In the genomic region with DNA sequence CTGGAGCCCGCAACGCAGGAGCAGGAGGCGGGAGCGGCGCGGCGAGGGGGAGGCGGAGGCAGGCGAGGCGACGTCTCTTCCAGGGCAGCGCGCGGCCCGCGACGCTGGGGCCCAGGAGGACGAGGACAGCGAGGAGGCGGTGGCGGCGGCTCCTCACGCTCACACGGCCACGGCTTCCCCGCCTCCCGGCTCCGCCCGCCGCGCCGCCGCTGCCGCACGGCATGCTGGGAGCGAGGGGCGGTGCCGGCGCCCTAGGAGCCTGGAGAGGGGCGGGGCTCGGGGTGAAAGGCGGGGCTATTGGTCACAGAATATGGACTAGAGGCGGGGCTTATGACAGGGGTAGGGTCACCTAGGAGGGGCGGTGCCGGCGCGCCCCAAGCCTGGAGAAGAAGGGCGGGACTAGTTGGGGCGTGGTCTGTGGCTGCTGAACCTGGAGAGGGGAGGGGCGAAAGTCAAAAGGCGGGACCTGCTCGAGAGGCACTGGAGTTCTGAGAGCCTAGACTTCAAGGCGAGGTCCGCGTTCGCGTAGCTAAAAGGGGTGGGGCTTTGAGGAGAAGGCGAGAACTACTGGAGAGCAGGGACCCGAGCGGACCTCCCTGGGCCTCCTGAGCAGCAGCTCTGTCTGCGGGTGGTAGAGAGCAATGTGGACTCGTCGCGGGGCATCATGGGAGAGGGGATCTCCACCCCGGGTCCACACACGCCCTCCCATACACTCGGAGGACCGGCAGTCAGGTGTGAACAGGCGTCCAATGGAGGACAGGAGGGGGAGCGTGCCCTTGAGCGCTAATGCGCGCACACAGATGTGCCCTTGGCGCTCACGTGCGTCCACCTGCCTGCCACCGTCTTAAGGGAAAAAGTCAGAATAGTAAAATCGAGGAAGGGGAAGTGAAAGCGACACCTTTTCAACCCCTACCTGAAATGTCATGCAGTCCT, we compare ENCODE assay signal across 8 mouse cellular contexts. TPM values are rescaled to one million over a fixed set of nuclear protein-coding genes. Genes with fewer than 3 reads are reported as not detected.
DNase-seq lines count a peak whose midpoint lies in the region; ATAC-seq lines count a peak whose summit lies in the region.

Gene Smg1, minus strand, starts transcription at position 218 of the 933 bp plus-strand sequence.

- peak within 1 kb of the TSS; percentile 96 for H3K9ac ChIP-seq in hindbrain, embryonic 14.5 days

- H3K4me1 ChIP-seq in hindbrain, embryonic 14.5 days (replicated peaks; ENCODE audit: control insufficient read depth, insufficient read depth, low read length), result peaks cover 18% of the 10 kb centered on the region

- DNase-seq in R1 (ENCODE audit: low read depth, low spot score), result peak; percentile 100
- DNase-seq in cerebellum, postnatal 25 days, result peak; percentile 98
- peak; percentile 89 to 95 for DNase-seq in frontal cortex, postnatal 25 days (ENCODE audit: low spot score in 2 of 2)
- DNase-seq in hindbrain, embryonic 14.5 days (ENCODE audit: low spot score), result peak; percentile 95
- DNase-seq in layer of hippocampus, postnatal 36 days, result peak; percentile 97 to 98
- DNase-seq in lung, postnatal 36 days, result peak; percentile 100
- DNase-seq in retina, postnatal 1 day, result peak; percentile 98
- DNase-seq in urinary bladder, adult 18-20 months (ENCODE audit: low spot score in 2 of 2), result peak; percentile 99

- WGBS in hindbrain, embryonic 14.5 days, result 2% methylated on average over 57 of the region's 79 CpGs

- H3K9me3 ChIP-seq in hindbrain, embryonic 14.5 days (ENCODE audit: control insufficient read depth, low read length), result no peaks in the 10 kb centered on the region

- H3K4me3 ChIP-seq in hindbrain, embryonic 14.5 days (replicated peaks; ENCODE audit: low read length), result peak within 1 kb of the TSS; percentile 98

- no peaks in the 10 kb centered on the region for H3K36me3 ChIP-seq in hindbrain, embryonic 14.5 days (replicated peaks; ENCODE audit: control insufficient read depth, insufficient read depth)

- ATAC-seq in hindbrain, embryonic 14.5 days (ENCODE audit: low FRiP score), result peak; percentile 94

- peak within 1 kb of the TSS; percentile 92 for H3K27ac ChIP-seq in hindbrain, embryonic 14.5 days

- H3K4me2 ChIP-seq in hindbrain, embryonic 14.5 days (replicated peaks), result peak within 1 kb of the TSS; percentile 91

- no peaks in the 10 kb centered on the region for H3K27me3 ChIP-seq in hindbrain, embryonic 14.5 days (ENCODE audit: control insufficient read depth, insufficient read depth, low read length)

RNA-seq across cellular contexts. Expression of gene Smg1, which starts in this region (rescaled TPM):
- polyA plus RNA-seq in hindbrain, embryonic 14.5 days (2014; fragmentation: Nextera tagmentation; extraction: Ambion mirVana), result 27.8 and 28.6 TPM in 2 replicates
- 10 to 100 TPM; 84.4 to 91.5 TPM for total RNA-seq in layer of hippocampus, postnatal 36 days (2021)

Comparison
In these comparisons a context has a peak if more than half of its experiments do, and no peak if none do; other contexts are left out.
1. Peak in every context shown above with its lines: DNase-seq, ATAC-seq, H3K4me3 ChIP-seq and H3K27ac ChIP-seq.